Mouse (Mus musculus) G1E (cell line): ENCODE results near the gene Idh2. TPM values are rescaled to one million over a fixed set of nuclear protein-coding genes. Genes with fewer than 3 reads are reported as not detected.

Experiments used
- ATAC-seq: 2 replicates; pipeline ENCODE4 v1.8.0; 2016; ENCODE audit warnings: mild to moderate bottlenecking; ENCODE audit not compliant: insufficient number of reproducible peaks, poor library complexity, low FRiP score, severe bottlenecking; ENCODE audit errors: extremely low read depth
- DNase-seq: peaks from one replicate; pipeline ENCODE4 v3.0.0; 2012; ENCODE audit warnings: low spot score
- H3K27me3 ChIP-seq: 2 replicates; pipeline ENCODE4 v1.6.1; 2012; ENCODE audit warnings: mild to moderate bottlenecking, low read length, inconsistent platforms; ENCODE audit not compliant: insufficient read depth
- H3K36me3 ChIP-seq: replicated peaks from 2 replicates; pipeline ENCODE3; 2012; ENCODE audit warnings: mild to moderate bottlenecking, inconsistent platforms
- H3K4me1 ChIP-seq: 2 replicates; pipeline ENCODE4 v1.6.1; 2012; ENCODE audit warnings: low read depth, low read length, inconsistent platforms, mixed read lengths; ENCODE audit not compliant: insufficient read depth
- H3K4me3 ChIP-seq: 2 replicates; pipeline ENCODE4 v1.5.1; 2012; ENCODE audit warnings: low read depth, mild to moderate bottlenecking, inconsistent platforms, low read length, moderate library complexity, mixed read lengths
- H3K9me3 ChIP-seq: replicated peaks from 2 replicates; pipeline ENCODE4 v1.6.1; 2012; ENCODE audit warnings: inconsistent platforms
- CTCF ChIP-seq: IDR thresholded peaks from 2 replicates; pipeline ENCODE4 v1.5.1; 2012; ENCODE audit warnings: low read depth, low read length, inconsistent platforms, mixed read lengths
- GATA1 ChIP-seq: IDR thresholded peaks from 2 replicates; pipeline ENCODE4 v1.6.1; 2012; ENCODE audit warnings: borderline replicate concordance, low read length, inconsistent platforms, mixed read lengths
- GATA2 ChIP-seq: IDR thresholded peaks from 2 replicates; pipeline ENCODE4 v1.6.1; 2012; ENCODE audit warnings: low read depth, low read length, inconsistent platforms, borderline replicate concordance
- POLR2AphosphoS5 ChIP-seq: IDR thresholded peaks from 2 replicates; pipeline ENCODE4 v1.6.1; 2012; ENCODE audit warnings: low read depth, low read length, inconsistent platforms; ENCODE audit not compliant: insufficient replicate concordance
- TAL1 ChIP-seq: conservative IDR thresholded peaks from 2 replicates; pipeline ENCODE4 v1.6.1; 2012; ENCODE audit warnings: low read depth, low read length, inconsistent platforms, mixed read lengths
- polyA plus RNA-seq: library from polyadenylated mRNA; stranded (reverse); fragments of >175 nt; gene quantifications from 2 replicates; pipeline ENCODE4 v1.2.3, GENCODE M21; 2012
- total RNA-seq, 2 experiments: library from RNA; stranded (forward) in 1 of 2; stranded (reverse) in 1 of 2; fragments of 200-1000 nt in 1 of 2; fragments of >200 nt in 1 of 2; fragmentation: Nextera tagmentation in 1 of 2; gene quantifications; 2 replicates each; pipeline ENCODE4 v1.2.3; 2014 to 2017

The Idh2 gene
- total and polyA plus RNA-seq, 3 experiments = 58.5 to 98.7 (median 90.0) TPM

- ATAC-seq = no peak
These were observed 966 bp upstream of the Idh2 start for GRCm38 (mm10) chr7:80116158-80116557.

GRCm38 (mm10) chr7:80114451-80115223 is 555 bp downstream of the Idh2 start:
- peak; percentile 73 for DNase-seq
- H3K9me3 ChIP-seq = no peaks in the 10 kb centered on the region
- ATAC-seq = peak; percentile 46; the same call in 1 of the 2 replicates
- TF ChIP-seq CTCF (no peak), TAL1 (no peak), GATA1 (no peak), GATA2 (no peak), POLR2AphosphoS5 (no peak)
- H3K36me3 ChIP-seq = peaks cover 20% of the 10 kb centered on the region
- peak overlapping the region; percentile 89 for H3K4me3 ChIP-seq
- H3K27me3 ChIP-seq = no peaks in the 10 kb centered on the region; the same call in 1 of the 2 replicates
- H3K4me1 ChIP-seq = peaks cover 56% of the 10 kb centered on the region

More at GRCm38 (mm10) chr7:80116158-80116557, 966 bp upstream of the Idh2 start:
- H3K9me3 ChIP-seq = no peaks in the 10 kb centered on the region
- no peak for DNase-seq
- TF ChIP-seq TAL1 = no peak
- no peak for TF ChIP-seq POLR2AphosphoS5
- TF ChIP-seq GATA2 = no peak
- TF ChIP-seq CTCF = no peak
- TF ChIP-seq GATA1 = no peak
- H3K4me3 ChIP-seq = no peak overlapping the region
- peaks cover 15% of the 10 kb centered on the region for H3K36me3 ChIP-seq
- H3K27me3 ChIP-seq = no peaks in the 10 kb centered on the region; the same call in 1 of the 2 replicates
- peaks cover 58% of the 10 kb centered on the region for H3K4me1 ChIP-seq

- H3K36me3 ChIP-seq = peaks cover 23% of the 10 kb centered on the region
These were observed 1.2 kb downstream of the Idh2 start for GRCm38 (mm10) chr7:80113989-80114388.

GRCm38 (mm10) chr7:80111066-80112045 is 3.8 kb downstream of the Idh2 start:
- DNase-seq (no peak), ATAC-seq (no peak)
- Histone ChIP-seq H3K9me3 (peaks cover 7% of the 10 kb centered on the region), H3K36me3 (peaks cover 33% of the 10 kb centered on the region), H3K4me3 (no peak overlapping the region), H3K27me3 (no peaks in the 10 kb centered on the region), H3K4me1 (peaks cover 57% of the 10 kb centered on the region)
- TF ChIP-seq GATA2 = no peak
- no peak for TF ChIP-seq CTCF
- no peak for TF ChIP-seq TAL1
- no peak for TF ChIP-seq POLR2AphosphoS5
- TF ChIP-seq GATA1 = no peak

More at GRCm38 (mm10) chr7:80113989-80114388, 1.2 kb downstream of the Idh2 start:
- H3K4me3 ChIP-seq = peak overlapping the region; percentile 89; the same call in 1 of the 2 replicates
- peaks cover 59% of the 10 kb centered on the region for H3K4me1 ChIP-seq
- H3K9me3 ChIP-seq = no peaks in the 10 kb centered on the region
- no peak for ATAC-seq
- no peak for DNase-seq
- no peak for TF ChIP-seq TAL1
- no peak for TF ChIP-seq GATA1
- TF ChIP-seq POLR2AphosphoS5 = no peak
- no peak for TF ChIP-seq CTCF
- TF ChIP-seq GATA2 = no peak
- no peaks in the 10 kb centered on the region; the same call in 1 of the 2 replicates for H3K27me3 ChIP-seq

- peaks cover 28% of the 10 kb centered on the region for H3K4me1 ChIP-seq
- no peak for ATAC-seq
- peaks cover 10% of the 10 kb centered on the region for H3K9me3 ChIP-seq
- TF ChIP-seq GATA1 (no peak), CTCF (no peak), POLR2AphosphoS5 (no peak), TAL1 (no peak), GATA2 (no peak)
- peaks cover 44% of the 10 kb centered on the region for H3K36me3 ChIP-seq
- DNase-seq = no peak
- no peak overlapping the region for H3K4me3 ChIP-seq
- no peaks in the 10 kb centered on the region for H3K27me3 ChIP-seq
These were observed 8.8 kb downstream of the Idh2 start for GRCm38 (mm10) chr7:80106441-80106840.
